Mouse (Mus musculus) adipocyte (in vitro differentiated cells): ENCODE measurements around the gene Cenpf.

Source experiments
- DNase-seq: peaks from one replicate; pipeline ENCODE4 v3.0.0-alpha.2; 2016; ENCODE audit warnings: low spot score

Gene Cenpf

GRCm38 (mm10) chr1:189687654-189688387, at the start of gene Cenpf:
Cenpf (minus strand) TSS chr1:189688086.
- peak; percentile 98 for DNase-seq

DNA sequence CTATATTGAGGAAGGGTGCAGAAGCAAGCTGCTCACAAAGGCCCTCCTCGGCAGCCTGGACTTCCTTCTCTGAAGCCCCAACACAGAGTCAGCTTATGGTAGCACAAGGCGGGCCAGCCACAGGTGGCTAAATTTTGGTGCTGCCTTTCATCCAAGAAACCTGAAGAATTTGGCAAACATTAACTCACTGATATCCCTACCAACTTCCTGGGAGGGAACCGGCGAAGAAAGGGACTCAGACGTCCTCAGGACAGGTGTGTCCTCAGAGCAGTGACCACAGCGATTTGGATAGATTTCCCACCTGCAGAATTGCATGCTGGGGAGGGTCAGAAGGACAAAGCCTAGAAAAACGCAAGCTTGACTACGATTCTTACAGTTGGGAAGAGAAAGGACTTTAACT, 44.3 kb upstream of the Cenpf start:
- no peak for DNase-seq

DNA sequence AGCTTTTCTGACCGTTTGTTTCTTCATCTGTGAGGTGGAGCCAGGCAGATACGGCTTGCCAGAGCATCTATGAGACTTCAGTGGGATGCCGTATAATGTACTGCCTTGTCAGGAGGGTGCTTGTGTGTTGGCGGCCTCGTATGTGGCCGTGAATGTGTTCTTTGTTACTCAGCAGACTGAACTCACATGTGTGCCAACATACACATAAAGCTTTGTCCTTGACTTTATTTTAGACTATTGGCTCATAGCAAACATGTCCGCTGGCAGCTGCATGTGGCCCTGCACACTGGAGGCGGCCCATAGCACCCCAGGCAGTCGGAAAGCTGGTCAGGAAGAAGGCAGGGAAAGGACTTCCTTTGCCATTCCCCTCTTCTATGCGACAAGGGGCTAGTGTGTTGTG, 43.8 kb upstream of the Cenpf start:
- DNase-seq: no peak

GRCm38 (mm10) chr1:189729141-189729815, 41.4 kb upstream of the Cenpf start:
- DNase-seq: no peak

DNA sequence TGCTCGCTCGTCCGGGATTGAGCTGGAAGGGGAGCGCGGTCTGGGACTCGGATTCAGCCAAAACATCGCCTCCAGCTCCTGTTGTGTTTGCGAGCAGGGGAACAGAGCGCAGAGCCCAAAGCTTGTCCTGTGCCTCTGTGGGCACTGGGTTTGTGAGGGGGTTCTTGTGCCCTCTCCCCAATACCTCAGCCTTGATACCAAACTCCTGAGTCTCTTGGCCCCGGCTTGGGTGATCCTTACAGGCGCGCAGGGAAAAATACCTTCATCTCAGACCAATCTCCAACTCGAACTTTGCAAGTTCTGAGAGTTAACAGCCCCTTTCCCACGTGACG, 40.9 kb upstream of the Cenpf start:
- DNase-seq: no peak

DNA sequence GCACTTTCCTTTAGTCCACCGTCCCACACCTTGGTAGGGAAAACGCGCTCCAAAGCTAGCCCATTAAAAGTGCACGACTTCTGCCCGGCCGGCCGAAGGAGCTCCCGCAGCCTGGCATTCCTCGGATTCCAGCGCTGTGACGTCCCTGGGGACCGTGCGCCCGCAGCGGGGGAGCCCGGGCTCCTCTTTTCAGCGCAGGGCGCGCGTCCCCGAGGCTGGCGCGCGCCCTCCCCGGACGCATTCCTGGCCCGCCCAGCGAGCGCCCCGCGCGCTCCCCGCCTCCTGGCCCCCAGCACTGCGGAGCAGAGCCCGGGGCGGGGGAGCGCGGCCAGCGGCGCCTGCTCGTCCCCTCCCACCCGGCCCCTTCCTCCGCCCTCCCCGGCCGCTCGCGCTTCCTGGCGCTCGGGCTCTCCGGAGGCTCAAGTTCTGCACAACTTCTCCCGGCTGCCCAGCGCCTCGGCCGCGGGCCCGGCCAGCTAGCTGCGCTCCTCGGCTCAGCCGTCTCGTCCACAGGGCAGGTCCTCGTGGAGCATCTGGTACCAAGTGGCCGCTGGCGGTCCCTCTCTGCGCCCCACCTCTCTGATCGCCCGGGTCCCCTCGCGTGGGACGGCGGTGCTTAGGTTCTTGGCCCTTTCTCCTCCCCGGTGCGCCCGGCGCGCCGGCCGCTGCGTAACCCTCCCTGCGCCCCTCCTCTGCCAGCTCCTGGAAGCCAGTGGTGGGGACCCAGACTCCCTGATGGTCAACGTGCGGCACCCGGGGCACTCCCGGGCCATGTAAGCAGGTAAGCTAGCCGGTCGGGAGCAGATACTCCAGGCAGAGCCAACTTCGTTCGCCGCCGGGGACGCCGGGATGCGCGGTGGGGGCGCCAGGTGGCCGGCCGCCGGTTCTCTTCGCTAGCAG, 40.2 kb upstream of the Cenpf start, which contains the start of gene Ptpn14:
Gene Ptpn14, plus strand, starts transcription at position 385 of the 900 bp plus-strand sequence.
- peak; percentile 82 for DNase-seq

- peak; percentile 87 for DNase-seq
These were observed 39.5 kb upstream of the Cenpf start for GRCm38 (mm10) chr1:189727346-189727883.

- no peak for DNase-seq
These were observed 38.2 kb upstream of the Cenpf start for GRCm38 (mm10) chr1:189726121-189726520.

DNA sequence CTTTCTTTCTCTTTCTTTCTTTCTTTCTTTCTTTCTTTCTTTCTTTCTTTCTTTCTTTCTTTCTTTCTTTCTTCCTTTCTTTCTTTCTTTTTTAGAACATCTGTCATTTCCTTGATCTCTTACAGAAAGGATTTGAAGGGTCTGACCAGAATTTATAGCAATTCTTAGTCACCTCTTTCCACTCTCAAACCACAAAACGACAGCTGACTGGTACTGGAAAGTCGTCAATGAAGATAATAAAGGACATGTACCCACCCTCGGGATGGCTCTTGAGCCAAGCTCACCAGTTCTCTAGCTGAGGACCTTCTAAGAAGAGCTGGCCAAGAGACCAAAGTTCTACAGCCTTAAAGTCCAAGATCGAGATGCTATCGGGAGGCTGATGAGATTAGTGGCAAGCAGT, 30.7 kb upstream of the Cenpf start:
- DNase-seq: no peak

DNA sequence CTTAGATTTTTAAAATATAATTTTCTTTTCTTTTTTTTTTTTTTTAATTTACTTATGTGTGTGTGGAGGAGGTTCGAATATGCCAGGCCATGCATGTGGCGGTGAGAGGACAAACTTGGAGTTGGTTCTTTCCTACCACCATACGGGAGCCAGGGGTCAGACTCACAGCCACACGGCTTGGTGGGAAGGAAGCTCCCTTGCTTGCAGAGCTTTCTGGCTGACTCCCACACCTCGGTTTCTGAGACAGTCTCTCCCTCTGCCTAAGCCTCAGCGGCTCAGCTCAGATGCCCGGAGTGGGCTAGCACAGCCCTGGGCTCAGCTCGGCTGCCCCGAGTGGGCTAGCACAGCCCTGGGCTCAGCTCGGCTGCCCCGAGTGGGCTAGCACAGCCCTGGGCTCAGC, 29.7 kb upstream of the Cenpf start:
- DNase-seq: no peak

DNA sequence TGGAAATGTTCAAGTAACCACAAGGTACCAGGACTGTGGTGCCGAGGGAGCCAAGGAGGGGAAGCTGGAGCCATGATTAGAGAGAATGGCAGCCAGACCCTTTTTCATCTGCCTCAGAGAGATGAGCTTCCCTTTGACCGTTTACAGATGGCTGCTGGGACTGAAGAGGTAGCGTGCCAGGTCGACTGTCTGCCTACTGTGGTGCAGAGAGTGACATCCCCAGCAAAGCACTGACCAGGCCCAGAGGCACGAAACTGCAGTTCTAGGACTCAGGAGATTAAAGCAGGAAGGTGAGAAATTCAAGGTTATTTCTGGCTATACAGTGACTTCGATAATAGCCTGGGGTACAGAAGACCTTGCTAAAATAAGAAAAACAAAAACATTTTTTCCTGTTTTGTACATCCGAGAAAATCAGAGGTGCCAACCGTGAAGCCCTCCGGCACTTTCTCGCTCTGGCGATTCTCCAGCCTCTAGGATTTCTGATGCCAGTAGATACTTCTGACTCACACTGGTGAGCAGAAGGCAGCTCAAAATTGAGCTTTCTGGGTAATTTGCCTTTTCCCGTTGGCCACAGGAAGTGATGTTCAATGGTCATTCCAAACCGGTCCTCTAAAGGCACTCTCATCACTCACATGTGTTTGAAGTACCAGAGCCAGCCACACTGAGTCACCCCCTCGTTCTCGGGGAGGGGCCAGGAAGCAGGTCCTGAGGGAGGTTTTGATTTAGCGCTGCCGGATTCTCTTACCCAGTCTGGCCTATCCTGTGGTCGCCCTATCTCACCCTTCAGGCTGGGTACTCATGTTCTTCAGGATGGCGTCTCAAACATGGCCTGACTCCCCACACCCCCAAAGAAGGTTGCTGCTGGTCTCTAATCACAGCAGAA, 28.3 kb upstream of the Cenpf start:
- DNase-seq: no peak

DNA sequence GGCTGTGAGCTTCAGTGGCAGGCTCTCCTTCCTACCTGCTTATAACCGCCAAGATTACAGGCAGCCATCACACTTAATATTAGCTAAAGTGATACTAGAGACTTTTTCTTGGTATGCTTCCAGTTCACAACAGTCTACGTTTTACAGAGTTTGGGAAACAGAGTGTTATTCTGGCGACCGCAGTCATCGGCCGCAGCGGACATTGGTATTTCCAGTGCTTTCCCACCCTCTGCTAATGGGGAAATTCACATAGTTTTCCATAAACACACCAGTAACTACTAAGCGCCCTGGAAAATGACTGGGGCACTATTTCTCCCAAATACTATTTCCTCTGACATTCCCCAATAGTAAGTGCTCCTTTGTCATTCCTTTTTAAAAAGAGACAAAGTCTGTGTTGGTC, 21.1 kb upstream of the Cenpf start:
- no peak for DNase-seq

DNA sequence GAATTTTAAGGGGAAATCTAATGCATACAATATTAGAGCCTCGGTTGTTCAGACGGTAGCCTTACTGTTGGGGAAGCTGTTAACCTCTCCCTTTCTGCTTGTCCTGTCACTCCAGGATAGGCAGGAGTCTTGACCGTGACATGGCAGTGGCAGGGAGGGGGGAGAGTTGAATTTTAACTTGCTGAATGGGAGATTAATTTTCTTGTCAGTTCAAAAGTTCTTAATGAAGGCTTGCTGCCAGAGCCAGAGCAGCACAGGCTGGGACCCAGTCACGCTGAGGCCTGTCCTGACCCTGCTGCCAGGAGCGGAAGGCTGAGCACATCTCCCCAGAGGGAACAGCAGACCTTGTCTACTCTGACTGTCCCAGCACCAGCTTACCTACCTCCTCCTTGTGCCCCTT, 19.5 kb upstream of the Cenpf start:
- peak; percentile 55 for DNase-seq

- peak; percentile 34 for DNase-seq
These were observed 19.1 kb upstream of the Cenpf start for GRCm38 (mm10) chr1:189707014-189707413.

- peak; percentile 25 for DNase-seq
These were observed 18.3 kb upstream of the Cenpf start for GRCm38 (mm10) chr1:189706040-189706645.

GRCm38 (mm10) chr1:189703591-189703990, 15.7 kb upstream of the Cenpf start:
- DNase-seq: no peak

DNA sequence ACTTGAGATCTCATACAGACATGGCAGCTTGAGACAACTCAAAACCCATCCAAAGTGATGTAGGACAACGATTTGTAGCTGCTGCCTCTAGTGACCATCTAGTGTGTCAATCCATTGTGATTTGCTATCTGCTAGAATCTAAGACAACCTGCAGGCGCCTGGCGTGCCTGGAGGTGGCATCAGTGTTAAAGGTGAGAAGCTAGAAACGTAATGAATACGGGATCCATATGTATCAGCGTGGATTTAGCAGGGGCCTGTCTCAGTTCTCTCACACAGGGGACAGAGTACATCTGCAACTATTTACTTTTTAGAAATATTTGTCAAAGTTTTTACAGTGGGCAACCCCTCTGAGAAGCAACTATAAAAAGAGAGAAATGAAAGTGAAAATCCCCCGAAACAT, 15.3 kb upstream of the Cenpf start:
- no peak for DNase-seq

- peak; percentile 83 for DNase-seq
These were observed 13.1 kb upstream of the Cenpf start for GRCm38 (mm10) chr1:189700990-189701389.

GRCm38 (mm10) chr1:189700186-189700585, 12.3 kb upstream of the Cenpf start:
- no peak for DNase-seq

GRCm38 (mm10) chr1:189698416-189698815, 10.5 kb upstream of the Cenpf start:
- no peak for DNase-seq

DNA sequence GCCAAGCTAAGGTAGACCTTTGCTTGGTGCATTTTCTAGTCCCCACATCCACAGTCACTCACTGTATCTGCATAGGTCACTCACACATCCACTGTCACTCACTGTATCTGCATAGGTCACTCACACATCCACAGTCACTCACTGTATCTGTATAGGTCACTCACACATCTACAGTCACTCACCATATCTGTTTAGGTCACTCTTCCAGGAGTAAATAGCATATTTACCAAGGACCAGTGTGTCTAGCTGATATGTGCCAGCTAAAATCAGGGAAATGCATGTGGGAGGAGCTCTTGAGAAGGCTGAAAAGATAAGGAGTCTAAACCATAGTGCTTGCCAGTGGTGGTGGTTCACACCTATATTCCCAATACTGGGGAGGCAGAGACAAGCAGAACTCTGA, 7.4 kb upstream of the Cenpf start:
- no peak for DNase-seq
